Mouse (Mus musculus) hindbrain, postnatal 0 days (tissue): ENCODE results near the gene Cmss1. TPM values are rescaled to one million over a fixed set of nuclear protein-coding genes. Genes with fewer than 3 reads are reported as not detected.
A peak's percentile ranks its signal among the peaks of the same experiment; 100 is the strongest.

Experiments used
- ATAC-seq: fragments of 200-750 bp; cut with Nextera tagmentation; 2 replicates; pipeline ENCODE4 v1.8.0; 2017; ENCODE audit warnings: mild to moderate bottlenecking, moderate TSS enrichment, moderate library complexity
- DNase-seq: peaks from one replicate; pipeline ENCODE4 v3.0.0-alpha.2; 2015; ENCODE audit warnings: low spot score
- H3K27ac ChIP-seq: fragments of 300-500 bp; sonication (generic); 2 replicates; pipeline ENCODE4 v1.5.1; 2014; ENCODE audit warnings: mild to moderate bottlenecking
- H3K27me3 ChIP-seq: fragments of 300-500 bp; sonication (generic); 2 replicates; pipeline ENCODE4 v1.6.1; 2014; ENCODE audit warnings: low read length, mixed read lengths; ENCODE audit not compliant: insufficient read depth
- H3K36me3 ChIP-seq: fragments of 300-500 bp; sonication (generic); 2 replicates; pipeline ENCODE4 v1.6.1; 2014; ENCODE audit warnings: low read length, mixed read lengths; ENCODE audit not compliant: insufficient read depth
- H3K4me1 ChIP-seq: fragments of 300-500 bp; sonication (generic); 2 replicates; pipeline ENCODE4 v1.6.1; 2014; ENCODE audit warnings: antibody characterized with exemption, low read length, mixed read lengths; ENCODE audit not compliant: insufficient read depth
- H3K4me2 ChIP-seq: fragments of 300-500 bp; sonication (generic); 2 replicates; pipeline ENCODE4 v1.6.1; 2014; ENCODE audit warnings: low read depth, mild to moderate bottlenecking, low read length, moderate library complexity, mixed read lengths
- H3K4me3 ChIP-seq: fragments of 300-500 bp; sonication (generic); 2 replicates; pipeline ENCODE4 v1.5.1; 2014; ENCODE audit warnings: low read length
- H3K9ac ChIP-seq: fragments of 300-500 bp; sonication (generic); replicated peaks from 2 replicates; pipeline ENCODE4 v1.6.1; 2014; ENCODE audit warnings: mild to moderate bottlenecking, low read length, moderate library complexity, mixed read lengths
- H3K9me3 ChIP-seq: fragments of 300-500 bp; sonication (generic); 2 replicates; pipeline ENCODE4 v1.6.1; 2016; ENCODE audit warnings: low read length, mixed read lengths
- CTCF ChIP-seq: IDR thresholded peaks from 2 replicates; pipeline ENCODE4 v1.5.1; 2016; ENCODE audit warnings: antibody characterized with exemption, control low read depth, low read depth
- WGBS: fragments of 180-500 bp; shearing (Covaris S2); extraction: QIAGEN DNeasy Blood & Tissue Kit; methylation state at CpG from one replicate; pipeline ENCODE4 v1.1.7; 2014; 5-methylcytosine and 5-hydroxymethylcytosine counted together
- polyA plus RNA-seq: library from polyadenylated mRNA; unstranded; fragments of >200 nt; fragmentation: Nextera tagmentation; extraction: Ambion mirVana; gene quantifications from 2 replicates; pipeline ENCODE4 v1.2.1, GENCODE M21; 2015
- total RNA-seq: library from RNA; depleted of rRNA; stranded (reverse); fragments of >200 nt; gene quantifications from 2 replicates; pipeline ENCODE4 v1.2.3, GENCODE M21; 2014

Gene Cmss1
- total and polyA plus RNA-seq, 2 experiments from 2014 or later = 8.6 to 42.5 TPM

DNA sequence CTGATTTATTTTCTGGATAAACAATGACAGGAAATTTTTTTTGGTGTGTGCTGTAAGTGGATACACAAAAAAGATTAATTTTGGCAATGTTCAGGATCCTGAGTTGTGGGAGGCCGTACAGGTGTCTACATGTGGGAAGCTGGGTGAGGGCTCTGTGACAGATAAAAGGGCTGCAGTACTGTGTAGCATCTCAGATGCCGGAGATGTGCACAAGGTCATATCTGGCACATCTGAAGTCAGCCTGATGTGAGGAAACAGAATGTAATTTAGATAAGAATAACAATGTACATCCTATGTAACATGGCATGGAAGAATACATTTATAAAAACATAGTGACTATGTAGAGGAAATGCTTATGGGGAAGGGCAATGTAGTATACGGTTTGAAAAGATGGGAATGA lies 293.2 kb downstream of the Cmss1 start:
- Histone ChIP-seq H3K4me3 (no peak overlapping the region), H3K36me3 (no peaks in the 10 kb centered on the region), H3K9ac (no peak overlapping the region), H3K27ac (no peak overlapping the region), H3K27me3 (no peaks in the 10 kb centered on the region), H3K4me2 (no peak overlapping the region), H3K4me1 (no peaks in the 10 kb centered on the region), H3K9me3 (no peaks in the 10 kb centered on the region)
- TF ChIP-seq CTCF = no peak
- DNase-seq = no peak
- 86% methylated on average over 3 of the region's 3 CpGs for WGBS
- ATAC-seq = no peak

DNA sequence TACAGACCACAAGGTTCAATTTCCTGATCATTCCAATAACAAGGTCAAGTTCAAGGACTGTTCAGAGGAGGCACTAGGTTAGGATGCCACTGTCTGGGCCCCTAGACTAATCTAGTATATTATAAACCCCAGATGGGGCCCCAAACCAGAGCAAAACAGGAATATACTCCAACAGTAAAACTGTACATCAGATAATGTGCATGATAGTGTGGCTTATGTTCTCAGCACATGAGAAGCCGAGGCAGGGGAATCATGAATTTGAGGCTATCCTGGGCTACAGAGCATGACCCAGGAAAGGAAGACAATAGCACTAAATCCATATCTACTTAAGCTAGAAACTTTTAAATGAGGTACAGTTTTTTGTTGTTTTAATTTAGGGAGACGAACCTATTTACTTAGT lies 294.5 kb downstream of the Cmss1 start:
- Histone ChIP-seq H3K9me3 (no peaks in the 10 kb centered on the region), H3K36me3 (no peaks in the 10 kb centered on the region), H3K27ac (no peak overlapping the region), H3K4me1 (no peaks in the 10 kb centered on the region), H3K27me3 (no peaks in the 10 kb centered on the region), H3K4me2 (no peak overlapping the region), H3K9ac (no peak overlapping the region), H3K4me3 (no peak overlapping the region)
- WGBS = 85% methylated on average over 2 of the region's 2 CpGs
- no peak for TF ChIP-seq CTCF
- no peak for DNase-seq
- ATAC-seq = no peak

DNA sequence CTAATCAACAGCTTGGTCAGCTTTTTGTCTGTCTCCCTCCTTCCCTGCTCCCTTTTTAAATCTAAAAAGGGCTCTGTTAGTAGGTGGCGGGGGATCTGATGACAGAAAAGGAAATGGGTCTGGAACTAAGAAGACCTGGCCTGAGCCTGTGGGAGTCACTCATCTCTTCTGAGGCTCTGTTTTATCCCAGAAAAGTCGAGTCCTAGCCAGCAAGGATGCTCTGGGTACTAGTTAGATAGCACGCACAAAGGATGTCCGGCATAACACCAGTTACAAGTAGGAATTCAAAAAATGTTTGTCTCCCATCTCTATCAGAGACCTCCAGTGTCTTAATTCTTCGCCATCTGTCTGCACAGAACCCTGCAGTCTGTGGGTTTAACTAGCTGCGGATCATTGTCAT lies 301.2 kb downstream of the Cmss1 start:
- Histone ChIP-seq H3K36me3 (no peaks in the 10 kb centered on the region), H3K27ac (no peak overlapping the region), H3K4me1 (no peaks in the 10 kb centered on the region), H3K4me2 (no peak overlapping the region), H3K9ac (no peak overlapping the region), H3K27me3 (no peaks in the 10 kb centered on the region), H3K9me3 (no peaks in the 10 kb centered on the region), H3K4me3 (no peak overlapping the region)
- ATAC-seq (no peak), DNase-seq (no peak)
- WGBS = 82% methylated on average over 6 of the region's 6 CpGs
- no peak for TF ChIP-seq CTCF

- Histone ChIP-seq H3K4me3 (no peak overlapping the region), H3K4me1 (no peaks in the 10 kb centered on the region), H3K36me3 (no peaks in the 10 kb centered on the region), H3K4me2 (no peak overlapping the region), H3K9ac (no peak overlapping the region), H3K9me3 (no peaks in the 10 kb centered on the region), H3K27ac (no peak overlapping the region), H3K27me3 (no peaks in the 10 kb centered on the region)
- ATAC-seq = no peak
- DNase-seq = no peak
- WGBS = 64% methylated on average over 19 of the region's 19 CpGs
- no peak for TF ChIP-seq CTCF
Measured at GRCm38 (mm10) chr16:57303716-57304115, 302.9 kb downstream of the Cmss1 start.

- no peaks in the 10 kb centered on the region for H3K27me3 ChIP-seq
- no peak overlapping the region for H3K9ac ChIP-seq
- ATAC-seq (peak; percentile 71; the same call in 1 of the 2 replicates), DNase-seq (peak; percentile 39)
- 57% methylated on average over 25 of the region's 25 CpGs for WGBS
- no peak overlapping the region for H3K27ac ChIP-seq
- no peaks in the 10 kb centered on the region for H3K9me3 ChIP-seq
- H3K4me1 ChIP-seq = no peaks in the 10 kb centered on the region
- H3K4me3 ChIP-seq = no peak overlapping the region
- H3K4me2 ChIP-seq = no peak overlapping the region
- no peak for TF ChIP-seq CTCF
- no peaks in the 10 kb centered on the region for H3K36me3 ChIP-seq
Measured at GRCm38 (mm10) chr16:57302792-57303698, 303.6 kb downstream of the Cmss1 start.

DNA sequence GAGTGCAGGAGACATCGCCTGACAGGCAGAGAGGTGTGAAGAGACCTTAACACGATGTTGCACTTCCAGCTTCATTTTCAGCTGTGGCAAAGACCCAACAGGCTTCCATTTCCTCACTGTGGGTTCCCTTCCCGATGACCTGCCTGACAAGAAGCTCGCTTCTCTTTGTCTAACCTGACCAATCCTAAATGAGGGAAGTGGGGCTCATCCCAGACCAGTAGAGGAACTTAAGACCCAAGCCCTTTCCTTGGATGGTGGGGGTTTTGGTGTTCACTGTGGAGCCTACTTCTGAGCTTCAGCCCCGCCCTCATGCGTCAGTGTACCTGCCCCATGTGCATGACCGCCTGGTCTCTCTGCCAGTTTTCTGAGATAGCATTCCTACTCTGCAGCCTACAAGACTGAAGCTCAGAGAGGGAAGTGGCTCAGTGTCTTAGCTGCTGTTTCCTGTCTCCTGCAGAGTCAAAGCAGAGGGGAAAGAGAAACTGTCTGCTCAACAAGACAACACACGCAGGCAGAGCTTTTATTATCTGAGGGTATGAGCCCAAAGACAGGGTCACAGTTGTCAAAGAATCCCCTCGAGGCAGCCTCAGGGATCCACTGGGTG lies 305.1 kb downstream of the Cmss1 start:
- DNase-seq = no peak
- Histone ChIP-seq H3K36me3 (no peaks in the 10 kb centered on the region), H3K4me2 (no peak overlapping the region), H3K9ac (no peak overlapping the region), H3K9me3 (no peaks in the 10 kb centered on the region), H3K4me1 (no peaks in the 10 kb centered on the region), H3K4me3 (no peak overlapping the region), H3K27ac (no peak overlapping the region), H3K27me3 (no peaks in the 10 kb centered on the region)
- TF ChIP-seq CTCF = no peak
- ATAC-seq = 0 out of 2 replicates have a peak, but pooled peaks have one; percentile 43
- 78% methylated on average over 9 of the region's 9 CpGs for WGBS
